Mouse (Mus musculus) G1E (cell line): ENCODE measurements around the gene Dkk3. TPM values are rescaled to one million over a fixed set of nuclear protein-coding genes. Genes with fewer than 3 reads are reported as not detected.

Experiments
- ATAC-seq: 2 replicates; pipeline ENCODE4 v1.8.0; 2016; ENCODE audit warnings: mild to moderate bottlenecking; ENCODE audit not compliant: insufficient number of reproducible peaks, poor library complexity, low FRiP score, severe bottlenecking; ENCODE audit errors: extremely low read depth
- DNase-seq: peaks from one replicate; pipeline ENCODE4 v3.0.0; 2012; ENCODE audit warnings: low spot score
- H3K27me3 ChIP-seq: 2 replicates; pipeline ENCODE4 v1.6.1; 2012; ENCODE audit warnings: mild to moderate bottlenecking, low read length, inconsistent platforms; ENCODE audit not compliant: insufficient read depth
- H3K36me3 ChIP-seq: replicated peaks from 2 replicates; pipeline ENCODE3; 2012; ENCODE audit warnings: mild to moderate bottlenecking, inconsistent platforms
- H3K4me1 ChIP-seq: 2 replicates; pipeline ENCODE4 v1.6.1; 2012; ENCODE audit warnings: low read depth, low read length, inconsistent platforms, mixed read lengths; ENCODE audit not compliant: insufficient read depth
- H3K4me3 ChIP-seq: 2 replicates; pipeline ENCODE4 v1.5.1; 2012; ENCODE audit warnings: low read depth, mild to moderate bottlenecking, inconsistent platforms, low read length, moderate library complexity, mixed read lengths
- H3K9me3 ChIP-seq: replicated peaks from 2 replicates; pipeline ENCODE4 v1.6.1; 2012; ENCODE audit warnings: inconsistent platforms
- CTCF ChIP-seq: IDR thresholded peaks from 2 replicates; pipeline ENCODE4 v1.5.1; 2012; ENCODE audit warnings: low read depth, low read length, inconsistent platforms, mixed read lengths
- GATA1 ChIP-seq: IDR thresholded peaks from 2 replicates; pipeline ENCODE4 v1.6.1; 2012; ENCODE audit warnings: borderline replicate concordance, low read length, inconsistent platforms, mixed read lengths
- GATA2 ChIP-seq: IDR thresholded peaks from 2 replicates; pipeline ENCODE4 v1.6.1; 2012; ENCODE audit warnings: low read depth, low read length, inconsistent platforms, borderline replicate concordance
- POLR2AphosphoS5 ChIP-seq: IDR thresholded peaks from 2 replicates; pipeline ENCODE4 v1.6.1; 2012; ENCODE audit warnings: low read depth, low read length, inconsistent platforms; ENCODE audit not compliant: insufficient replicate concordance
- TAL1 ChIP-seq: conservative IDR thresholded peaks from 2 replicates; pipeline ENCODE4 v1.6.1; 2012; ENCODE audit warnings: low read depth, low read length, inconsistent platforms, mixed read lengths
- polyA plus RNA-seq: library from polyadenylated mRNA; stranded (reverse); fragments of >175 nt; gene quantifications from 2 replicates; pipeline ENCODE4 v1.2.3, GENCODE M21; 2012
- total RNA-seq, 2 experiments: library from RNA; stranded (forward) in 1 of 2; stranded (reverse) in 1 of 2; fragments of 200-1000 nt in 1 of 2; fragments of >200 nt in 1 of 2; fragmentation: Nextera tagmentation in 1 of 2; gene quantifications; 2 replicates each; pipeline ENCODE4 v1.2.3; 2014 to 2017

The Dkk3 gene
- total and polyA plus RNA-seq, 3 experiments, result 0.05 TPM; not detected in 2

GRCm38 (mm10) chr7:112143090-112143500 is 15.8 kb downstream of the Dkk3 start:
- Histone ChIP-seq H3K4me3 (no peak overlapping the region), H3K4me1 (no peaks in the 10 kb centered on the region), H3K9me3 (no peaks in the 10 kb centered on the region; the same call in 1 of the 2 replicates), H3K36me3 (no peaks in the 10 kb centered on the region), H3K27me3 (no peaks in the 10 kb centered on the region)
- no peak for ATAC-seq
- DNase-seq, result no peak
- TF ChIP-seq POLR2AphosphoS5 (no peak), GATA2 (no peak)

GRCm38 (mm10) chr7:112142616-112143015 is 16.2 kb downstream of the Dkk3 start:
- no peak for TF ChIP-seq CTCF
- no peak for TF ChIP-seq TAL1
- TF ChIP-seq POLR2AphosphoS5, result no peak
- no peak for TF ChIP-seq GATA2
- no peak for TF ChIP-seq GATA1
- H3K36me3 ChIP-seq, result no peaks in the 10 kb centered on the region
- no peaks in the 10 kb centered on the region for H3K27me3 ChIP-seq
- ATAC-seq (no peak), DNase-seq (no peak)
- H3K9me3 ChIP-seq, result no peaks in the 10 kb centered on the region; the same call in 1 of the 2 replicates
- no peaks in the 10 kb centered on the region for H3K4me1 ChIP-seq
- no peak overlapping the region for H3K4me3 ChIP-seq

GRCm38 (mm10) chr7:112140725-112141124 is 18.1 kb downstream of the Dkk3 start:
- Histone ChIP-seq H3K4me1 (no peaks in the 10 kb centered on the region), H3K4me3 (no peak overlapping the region), H3K27me3 (no peaks in the 10 kb centered on the region), H3K9me3 (no peaks in the 10 kb centered on the region; the same call in 1 of the 2 replicates), H3K36me3 (no peaks in the 10 kb centered on the region)
- DNase-seq (no peak), ATAC-seq (no peak)
- no peak for TF ChIP-seq POLR2AphosphoS5
- no peak for TF ChIP-seq CTCF
- no peak for TF ChIP-seq TAL1
- no peak for TF ChIP-seq GATA2
- TF ChIP-seq GATA1, result no peak

GRCm38 (mm10) chr7:112138509-112139405 is 20.1 kb downstream of the Dkk3 start:
- 0 out of 2 replicates have a peak, but pooled peaks cover 4% of the 10 kb centered on the region for H3K9me3 ChIP-seq
- TF ChIP-seq CTCF (no peak), POLR2AphosphoS5 (no peak), GATA1 (no peak), TAL1 (no peak), GATA2 (no peak)
- DNase-seq, result no peak
- no peaks in the 10 kb centered on the region for H3K27me3 ChIP-seq
- ATAC-seq, result no peak
- H3K36me3 ChIP-seq, result no peaks in the 10 kb centered on the region
- H3K4me3 ChIP-seq, result no peak overlapping the region
- H3K4me1 ChIP-seq, result no peaks in the 10 kb centered on the region

- TF ChIP-seq CTCF (no peak), GATA1 (no peak), TAL1 (no peak), POLR2AphosphoS5 (no peak), GATA2 (no peak)
- Histone ChIP-seq H3K4me1 (no peaks in the 10 kb centered on the region), H3K4me3 (no peak overlapping the region), H3K27me3 (no peaks in the 10 kb centered on the region), H3K36me3 (no peaks in the 10 kb centered on the region), H3K9me3 (0 out of 2 replicates have a peak, but pooled peaks cover 5% of the 10 kb centered on the region)
- DNase-seq (no peak), ATAC-seq (no peak)
These were observed 20.7 kb downstream of the Dkk3 start for GRCm38 (mm10) chr7:112138168-112138508.

GRCm38 (mm10) chr7:112136537-112136936 is 22.3 kb downstream of the Dkk3 start:
- Histone ChIP-seq H3K4me1 (no peaks in the 10 kb centered on the region), H3K27me3 (no peaks in the 10 kb centered on the region), H3K4me3 (no peak overlapping the region), H3K36me3 (no peaks in the 10 kb centered on the region), H3K9me3 (0 out of 2 replicates have a peak, but pooled peaks cover 5% of the 10 kb centered on the region)
- ATAC-seq (no peak), DNase-seq (no peak)
- no peak for TF ChIP-seq GATA1
- no peak for TF ChIP-seq CTCF
- no peak for TF ChIP-seq TAL1
- no peak for TF ChIP-seq POLR2AphosphoS5
